Mouse (Mus musculus) gastrocnemius, postnatal 36 days (tissue): ENCODE measurements around the gene Itih2. TPM values are rescaled to one million over a fixed set of nuclear protein-coding genes. Genes with fewer than 3 reads are reported as not detected.

Source experiments
- DNase-seq, 2 experiments: peaks; one replicate each; pipeline ENCODE4 v3.0.0; 2022
- intact Hi-C: fragments of 180-260 bp; cut with DNase I; formaldehyde crosslinking; loops from one replicate; pipeline ENCODE4 v1.15.1; 2025
- total RNA-seq, 2 experiments: library from RNA; stranded (reverse); gene quantifications; 2 replicates each; pipeline ENCODE4 v1.2.3; 2021

The Itih2 gene
- total RNA-seq, 2 experiments from 2014 or later: 0.36 to 0.69 TPM

- no peak for DNase-seq
- intact Hi-C loops: no loop called here
Measured at GRCm38 (mm10) chr2:10121826-10122225, 9.4 kb downstream of the Itih2 start.

- intact Hi-C loops: no loop called here
- no peak for DNase-seq
Measured at GRCm38 (mm10) chr2:10119276-10119675, 11.9 kb downstream of the Itih2 start.

DNA sequence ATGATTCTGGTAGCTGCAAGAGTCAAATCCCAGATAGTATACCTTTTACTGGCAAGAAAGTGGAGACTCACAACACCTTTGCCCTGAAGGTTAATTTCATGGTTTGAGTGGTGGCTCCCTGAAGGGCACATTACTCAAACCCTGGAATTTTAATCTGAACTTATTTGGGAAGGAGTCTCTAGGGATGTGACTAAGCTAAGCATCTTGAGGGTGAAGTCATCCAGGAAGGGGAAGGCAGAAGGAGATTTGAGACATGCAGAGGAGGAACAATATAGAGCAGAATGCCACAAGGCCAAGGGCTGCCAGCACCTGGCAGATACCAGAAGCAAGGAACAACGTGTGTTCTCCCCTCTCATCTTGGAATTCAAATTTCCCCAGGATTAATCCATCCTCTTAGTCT is 12.4 kb downstream of the Itih2 start:
- intact Hi-C loops: no loop called here
- DNase-seq: no peak

- DNase-seq: no peak
Measured at GRCm38 (mm10) chr2:10108535-10109189, 22.5 kb downstream of the Itih2 start.

DNA sequence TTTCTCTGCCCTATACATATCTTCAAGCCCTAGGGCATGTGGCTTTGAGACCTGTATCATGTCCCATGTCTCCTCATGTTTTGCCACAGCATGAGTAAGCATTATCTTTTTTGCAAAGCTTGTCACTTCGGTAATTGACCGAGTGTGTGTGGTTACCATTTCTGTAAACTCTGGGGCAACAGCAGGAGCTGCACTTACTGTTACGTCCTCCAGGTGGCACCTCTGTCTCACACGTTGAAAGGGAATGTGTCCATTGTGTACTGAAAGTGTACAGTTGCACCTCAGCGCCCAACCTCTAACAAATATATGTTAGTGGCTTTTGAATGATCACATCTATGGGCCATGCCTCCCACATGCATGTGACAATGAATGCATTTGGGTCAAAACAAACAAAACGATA is 30.0 kb downstream of the Itih2 start:
- intact Hi-C loops: loop anchor here (2.0 to 5.0 kb wide), 2 partner anchors 41 to 188 kb away; no protein-coding TSS in a partner anchor
- DNase-seq: peak in 1 of 2 experiments; percentile 37

More at GRCm38 (mm10) chr2:10108535-10109189, 22.5 kb downstream of the Itih2 start:
- intact Hi-C loops: no loop called here

DNA sequence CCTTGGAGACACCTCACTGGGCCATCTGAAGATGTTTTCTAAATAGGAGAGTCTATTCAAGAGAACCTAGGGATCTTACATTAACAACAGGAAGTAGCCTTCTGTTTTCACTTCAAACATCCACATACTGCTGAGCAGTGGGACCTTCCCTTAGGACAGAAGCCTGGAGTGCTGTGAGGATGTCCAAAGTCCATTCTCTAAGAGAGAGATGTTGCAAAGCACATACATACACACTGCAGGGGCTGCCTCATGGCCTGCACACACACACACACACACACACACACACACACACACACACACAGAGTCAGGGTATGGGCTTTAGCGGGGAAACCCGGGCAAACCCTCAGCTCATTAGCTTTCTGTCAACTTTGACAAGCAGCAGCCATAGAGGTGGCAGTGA is 30.7 kb downstream of the Itih2 start:
- intact Hi-C loops: loop anchor here (2.0 to 5.0 kb wide), 2 partner anchors 42 to 188 kb away; no protein-coding TSS in a partner anchor
- no peak for DNase-seq

- intact Hi-C loops: no loop called here
- DNase-seq: no peak
Measured at GRCm38 (mm10) chr2:10098598-10099215, 32.5 kb downstream of the Itih2 start.

DNA sequence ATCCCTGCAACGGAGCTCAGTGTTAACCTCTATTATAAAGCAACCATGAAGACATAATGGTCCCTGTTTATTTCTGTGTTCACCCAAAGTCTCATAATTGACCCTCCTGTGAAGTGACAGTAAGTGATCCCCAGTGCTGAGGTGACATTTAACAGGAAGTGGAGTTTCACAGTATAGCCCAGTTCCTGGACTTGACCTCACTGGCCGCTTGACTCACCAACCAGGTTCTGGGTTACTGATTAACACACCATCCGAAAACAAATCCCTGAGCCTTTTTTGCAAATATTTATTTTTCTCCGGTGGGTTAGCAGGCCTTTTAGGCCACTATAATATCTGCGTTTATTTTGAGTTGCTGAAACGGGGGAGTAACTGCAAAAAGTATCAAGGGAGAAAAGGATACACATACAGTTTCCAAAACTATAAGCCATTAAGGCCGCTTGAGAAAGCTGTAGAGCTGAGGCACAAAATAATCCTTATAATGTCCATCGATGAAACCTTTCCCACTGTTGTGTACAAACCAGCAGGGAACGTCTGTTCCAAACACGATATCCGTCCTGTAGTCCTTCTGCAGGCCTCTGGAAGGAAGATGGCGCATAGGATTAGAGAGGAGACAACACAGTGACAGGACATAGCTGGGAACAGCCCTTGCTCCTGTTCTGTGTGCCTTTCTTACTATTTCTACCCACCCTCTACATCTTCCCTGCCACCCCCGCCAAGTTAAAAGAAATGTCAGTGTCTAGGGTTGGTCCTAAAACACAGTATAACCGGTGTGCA is 36.7 kb downstream of the Itih2 start:
- intact Hi-C loops: no loop called here

DNA sequence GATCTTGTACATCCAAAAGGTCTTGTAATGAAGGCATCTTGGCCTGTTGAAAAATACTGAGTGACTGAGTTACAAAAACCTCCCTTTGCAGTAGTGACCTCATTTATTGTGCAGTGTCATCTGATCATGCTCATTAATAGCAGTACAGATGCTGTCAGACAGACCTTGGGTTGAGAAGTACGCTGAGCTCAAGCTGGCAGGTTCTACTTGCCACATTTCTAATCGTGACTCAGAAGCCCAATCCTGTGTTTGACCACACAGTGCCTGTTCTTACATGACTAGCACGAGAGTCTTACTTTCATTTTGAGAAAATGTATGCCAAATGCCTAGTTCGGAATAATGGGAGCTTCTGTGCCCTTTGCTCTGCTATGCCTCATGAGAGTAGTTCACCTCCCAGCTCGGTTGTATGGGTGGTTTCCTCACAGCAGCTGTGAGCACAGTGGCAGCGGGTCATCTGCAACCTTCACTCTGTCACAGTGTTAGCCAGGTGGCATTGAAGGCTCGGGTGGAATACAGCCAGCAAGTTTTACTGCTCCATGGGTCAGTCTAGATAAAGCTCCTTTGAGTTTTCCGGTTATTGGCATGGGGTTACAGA is 43.8 kb downstream of the Itih2 start:
- no peak for DNase-seq
- intact Hi-C loops: no loop called here

More for the DNA sequence above, 36.7 kb downstream of the Itih2 start:
- no peak for DNase-seq

- DNase-seq: no peak
- intact Hi-C loops: no loop called here
Measured at GRCm38 (mm10) chr2:10082737-10083136, 48.5 kb downstream of the Itih2 start.

DNA sequence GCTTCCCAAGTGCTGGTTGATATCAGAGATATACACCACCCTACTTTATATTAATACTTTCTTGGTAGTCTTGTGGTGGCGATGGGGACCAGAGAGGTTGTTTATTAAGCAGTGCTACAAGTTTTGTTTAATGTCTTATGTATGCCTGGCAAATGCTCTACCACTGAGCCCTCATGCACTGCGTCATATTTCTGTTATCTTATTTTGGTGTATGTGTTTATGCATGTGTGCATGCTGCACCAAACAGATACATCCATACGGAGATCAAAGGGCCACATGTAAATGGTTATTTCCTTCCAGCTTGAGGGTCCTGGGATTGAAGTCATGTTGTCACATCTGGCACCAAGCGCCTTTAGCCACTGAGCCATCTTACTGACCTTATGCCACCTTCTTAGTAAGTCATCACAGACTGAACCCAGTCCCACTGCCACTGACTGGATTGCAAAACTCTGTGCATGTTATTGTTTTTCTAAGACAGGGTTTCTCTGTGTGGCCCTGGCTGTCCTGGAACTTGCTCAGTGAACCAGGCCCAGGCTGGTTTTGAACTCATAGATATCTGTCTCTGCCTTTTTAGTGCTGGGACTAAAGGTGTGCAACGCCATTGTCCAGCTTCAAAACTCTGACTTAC is 49.6 kb downstream of the Itih2 start:
- no peak for DNase-seq

GRCm38 (mm10) chr2:10080310-10081010 is 50.7 kb downstream of the Itih2 start, which contains the start of the genes Atp5c1 and Kin:
Gene Atp5c1 (minus strand): TSS chr2:10080510.
Gene Kin (plus strand): TSS chr2:10080593.
- DNase-seq: peak; percentile 94 to 96
- intact Hi-C loops: no loop called here

More for the DNA sequence above, 49.6 kb downstream of the Itih2 start:
- intact Hi-C loops: no loop called here

GRCm38 (mm10) chr2:10079745-10080309 is 51.4 kb downstream of the Itih2 start:
- intact Hi-C loops: no loop called here
- no peak for DNase-seq

DNA sequence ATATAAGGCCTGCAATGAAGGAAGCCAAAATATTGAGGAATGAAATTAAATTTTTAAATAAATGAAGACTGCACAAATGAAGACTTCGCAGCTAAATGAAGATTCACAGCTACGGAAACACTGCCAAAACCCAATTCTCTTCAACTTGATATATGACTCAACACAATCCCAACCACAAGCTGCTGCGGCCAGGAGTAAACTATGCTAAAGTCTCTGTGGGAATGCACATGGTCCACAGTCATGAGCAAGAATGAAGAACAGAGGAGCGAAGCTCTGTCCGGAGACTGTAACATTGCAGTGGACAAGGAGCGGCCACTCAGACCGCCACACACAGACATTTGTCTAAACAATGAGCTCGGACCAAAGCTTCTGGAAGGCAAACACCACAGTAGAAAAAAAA is 54.5 kb downstream of the Itih2 start:
- intact Hi-C loops: no loop called here
- DNase-seq: no peak

GRCm38 (mm10) chr2:10074470-10074869 is 56.7 kb downstream of the Itih2 start:
- DNase-seq: no peak
- intact Hi-C loops: no loop called here

DNA sequence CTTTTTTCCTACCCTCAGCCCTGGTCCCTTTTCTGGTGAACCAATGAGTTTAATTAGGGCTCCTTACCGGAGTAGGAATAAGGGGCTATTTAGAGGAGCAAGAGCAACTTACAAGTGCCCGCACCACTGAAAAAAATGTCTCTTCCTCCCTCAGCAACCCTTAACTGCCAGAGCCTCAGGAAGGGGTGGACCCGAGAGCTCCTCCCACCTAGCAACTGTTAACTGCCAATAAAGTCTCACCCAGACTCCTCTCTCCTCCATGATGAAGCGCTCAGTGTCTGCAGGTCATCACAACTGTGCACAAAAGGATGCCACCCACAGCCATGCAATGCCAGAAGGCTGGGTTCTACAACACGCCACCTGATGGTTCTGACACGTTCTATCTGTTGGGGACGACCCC is 59.4 kb downstream of the Itih2 start:
- no peak for DNase-seq
- intact Hi-C loops: no loop called here

GRCm38 (mm10) chr2:10058836-10059235 is 72.4 kb downstream of the Itih2 start:
- no peak for DNase-seq
- intact Hi-C loops: no loop called here

- no peak for DNase-seq
- intact Hi-C loops: no loop called here
Measured at GRCm38 (mm10) chr2:10051996-10052395, 79.2 kb downstream of the Itih2 start.

DNA sequence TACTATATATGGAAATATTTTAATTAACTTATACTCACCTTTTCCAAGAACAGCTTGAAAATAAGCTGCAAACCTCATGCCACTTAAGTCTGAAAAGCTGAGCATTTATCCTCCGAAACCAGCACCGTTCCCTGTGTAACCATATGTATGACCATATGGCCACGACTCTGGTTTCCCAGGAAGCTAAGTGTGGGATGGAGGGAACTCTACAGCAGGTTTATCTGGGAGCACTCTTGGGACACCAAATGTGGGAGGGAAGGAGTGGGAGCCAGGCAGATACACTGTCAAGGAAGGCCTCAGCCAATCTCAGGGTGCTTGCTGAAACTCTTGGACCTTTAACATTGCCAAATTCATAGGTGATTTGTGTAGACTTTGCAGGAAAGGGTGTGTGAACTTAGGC is 80.3 kb downstream of the Itih2 start:
- intact Hi-C loops: no loop called here

More for the DNA sequence above, 80.3 kb downstream of the Itih2 start:
- DNase-seq: no peak
